Mouse (Mus musculus) liver, adult 2 months (tissue): ENCODE data around the gene Cdk14. TPM values are rescaled to one million over a fixed set of nuclear protein-coding genes. Genes with fewer than 3 reads are reported as not detected.
A peak's percentile ranks its signal among the peaks of the same experiment; 100 is the strongest.

Experiments used
- DNase-seq: peaks from one replicate; pipeline ENCODE4 v3.0.0-alpha.2; 2011; ENCODE audit warnings: low read depth, low spot score; ENCODE audit errors: extremely low read depth
- H3K27ac ChIP-seq: fragments of 200-500 bp; replicated peaks from 2 replicates; pipeline ENCODE4 v1.5.1; 2012; ENCODE audit warnings: low read depth, mild to moderate bottlenecking, control low read depth, inconsistent platforms, low read length; ENCODE audit not compliant: insufficient read depth
- H3K27me3 ChIP-seq: fragments of 200-500 bp; 2 replicates; pipeline ENCODE4 v1.6.1; 2012; ENCODE audit warnings: mild to moderate bottlenecking, moderate library complexity, low read length, inconsistent platforms; ENCODE audit not compliant: control insufficient read depth, insufficient read depth
- H3K36me3 ChIP-seq: fragments of 200-500 bp; 2 replicates; pipeline ENCODE4 v1.6.1; 2012; ENCODE audit warnings: low read length, inconsistent platforms; ENCODE audit not compliant: control insufficient read depth, insufficient read depth
- H3K4me1 ChIP-seq: fragments of 200-500 bp; 2 replicates; pipeline ENCODE4 v1.6.1; 2011; ENCODE audit warnings: low read length; ENCODE audit not compliant: control insufficient read depth, insufficient read depth
- H3K4me3 ChIP-seq: fragments of 200-500 bp; 2 replicates; pipeline ENCODE4 v1.5.1; 2011; ENCODE audit warnings: low read depth, mild to moderate bottlenecking, control low read depth, low read length, moderate library complexity; ENCODE audit not compliant: insufficient read depth
- H3K79me2 ChIP-seq: fragments of 200-500 bp; 2 replicates; pipeline ENCODE4 v1.6.1; 2012; ENCODE audit warnings: inconsistent platforms, mild to moderate bottlenecking, low read length, moderate library complexity; ENCODE audit not compliant: control insufficient read depth, insufficient read depth
- H3K9ac ChIP-seq: fragments of 200-500 bp; 2 replicates; pipeline ENCODE4 v1.6.1; 2012; ENCODE audit warnings: low read depth, mild to moderate bottlenecking, control low read depth, inconsistent platforms, low read length
- CTCF ChIP-seq: fragments of 200-500 bp; IDR thresholded peaks from 2 replicates; pipeline ENCODE4 v1.5.1; 2011; ENCODE audit warnings: low read depth, low read length, control low read depth
- POLR2A ChIP-seq: fragments of 200-500 bp; IDR thresholded peaks from 2 replicates; pipeline ENCODE4 v1.6.1; 2011; ENCODE audit warnings: low read length, control low read depth; ENCODE audit not compliant: insufficient read depth; ENCODE audit errors: extremely low read depth
- WGBS: fragments of 180-500 bp; shearing (Covaris S2); methylation state at CpG from one replicate; pipeline ENCODE4 v1.1.7; 2018; 5-methylcytosine and 5-hydroxymethylcytosine counted together
- polyA plus RNA-seq: library from polyadenylated mRNA; depleted of rRNA; stranded (reverse); fragments of >200 nt; gene quantifications from 2 replicates; pipeline ENCODE4 v1.2.3, GENCODE M21; 2012
- total RNA-seq: library from RNA; depleted of rRNA; stranded (reverse); fragments of >200 nt; gene quantifications from 2 replicates; pipeline ENCODE4 v1.2.3, GENCODE M21; 2014

Cdk14 gene
- total and polyA plus RNA-seq, 2 experiments, result 0.31 to 2.7 TPM

DNA sequence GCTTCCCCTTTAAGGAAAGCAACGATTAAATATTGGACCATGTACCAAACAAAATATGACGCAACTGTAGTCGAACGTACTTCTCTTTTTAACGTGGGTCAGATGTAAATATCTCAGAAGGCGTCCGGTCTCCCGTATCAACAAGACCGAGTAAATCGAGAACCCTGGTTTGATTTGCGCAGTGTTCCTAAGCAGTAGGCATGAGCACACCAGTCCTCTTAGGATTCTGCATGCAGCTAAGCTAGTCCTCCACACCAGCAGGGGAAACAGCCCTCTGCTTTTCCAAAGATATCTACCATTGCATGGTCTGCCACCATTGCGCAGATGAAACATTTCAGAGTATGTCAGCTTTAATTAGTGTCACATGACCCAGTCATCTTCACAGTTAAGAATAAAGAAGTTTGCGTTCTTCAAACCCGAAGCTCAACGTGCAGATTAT, 543.4 kb downstream of the Cdk14 start:
- peaks cover 8% of the 10 kb centered on the region; the same call in 1 of the 2 replicates for H3K27me3 ChIP-seq
- H3K36me3 ChIP-seq, result no peaks in the 10 kb centered on the region
- H3K27ac ChIP-seq, result no peak overlapping the region
- no peak overlapping the region for H3K9ac ChIP-seq
- DNase-seq, result peak; percentile 16
- H3K4me3 ChIP-seq, result no peak overlapping the region
- WGBS, result 57% methylated on average over 15 of the region's 15 CpGs
- no peaks in the 10 kb centered on the region for H3K4me1 ChIP-seq
- H3K79me2 ChIP-seq, result no peaks in the 10 kb centered on the region
- no peak for TF ChIP-seq POLR2A
- no peak for TF ChIP-seq CTCF

DNA sequence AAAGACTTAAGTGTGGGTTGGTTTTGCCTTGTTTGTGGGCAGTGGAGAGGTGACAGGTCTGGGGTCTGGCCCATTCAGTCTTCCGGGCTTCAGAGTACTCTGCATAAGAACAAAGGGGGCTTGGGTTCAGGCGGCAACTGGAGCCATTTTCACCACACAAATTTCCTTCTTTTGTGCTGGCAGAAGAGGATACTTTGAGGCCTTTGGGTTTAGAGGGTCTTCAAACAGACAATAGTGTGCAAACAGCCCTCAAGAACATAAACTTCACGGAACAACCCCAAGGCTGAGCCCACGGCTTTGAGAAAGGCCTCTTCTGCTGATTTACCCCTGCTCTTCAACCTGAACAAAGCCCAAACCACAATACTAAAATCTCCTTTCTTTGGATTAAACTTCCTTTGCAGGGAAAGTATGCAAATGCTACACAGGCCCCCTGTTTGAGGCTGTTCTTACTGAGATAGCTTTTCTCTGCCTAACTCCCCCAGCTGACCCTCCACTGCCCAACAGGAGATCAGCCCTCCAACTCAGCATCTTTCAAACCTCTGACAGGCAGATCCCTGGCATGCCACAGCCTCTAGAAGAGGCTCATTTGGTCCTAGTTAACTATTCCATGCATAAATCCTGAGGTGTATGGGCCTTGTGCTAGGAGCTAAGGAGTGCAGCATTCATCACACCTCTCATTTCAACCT, 549.9 kb downstream of the Cdk14 start:
- Histone ChIP-seq H3K79me2 (no peaks in the 10 kb centered on the region), H3K9ac (no peak overlapping the region), H3K36me3 (no peaks in the 10 kb centered on the region), H3K27me3 (0 out of 2 replicates have a peak, but pooled peaks cover 5% of the 10 kb centered on the region), H3K27ac (no peak overlapping the region), H3K4me3 (no peak overlapping the region), H3K4me1 (no peaks in the 10 kb centered on the region)
- no peak for DNase-seq
- TF ChIP-seq CTCF (no peak), POLR2A (no peak)
- WGBS, result 85% methylated on average over 4 of the region's 4 CpGs

DNA sequence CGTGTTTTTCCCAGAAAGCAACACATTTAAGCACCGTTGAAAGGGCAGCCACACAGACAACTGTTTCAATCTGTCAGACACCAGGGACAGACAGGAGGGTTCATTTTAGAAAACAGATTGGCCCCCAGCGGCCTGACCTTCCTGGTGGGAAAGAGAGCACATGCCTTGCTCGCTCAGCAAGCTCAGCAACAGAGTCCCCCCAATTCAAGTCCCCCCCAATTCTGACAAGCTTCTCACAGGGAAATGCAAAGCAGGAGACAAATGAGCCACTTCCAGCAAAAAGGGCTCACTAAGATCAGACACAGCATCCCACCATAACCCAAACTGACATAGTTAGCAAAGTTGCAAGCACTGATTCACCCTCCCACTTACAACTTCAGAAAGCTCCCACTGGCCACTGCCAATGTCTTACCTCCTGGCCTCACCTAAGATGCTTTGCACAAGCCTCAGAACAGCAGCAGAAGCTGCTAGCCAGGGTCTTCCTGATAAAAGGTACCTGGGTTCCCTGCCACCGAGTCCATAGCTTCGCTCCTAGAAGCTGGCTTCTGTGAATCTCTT, 551.5 kb downstream of the Cdk14 start:
- Histone ChIP-seq H3K4me3 (no peak overlapping the region), H3K27me3 (0 out of 2 replicates have a peak, but pooled peaks cover 2% of the 10 kb centered on the region), H3K27ac (no peak overlapping the region), H3K9ac (no peak overlapping the region), H3K79me2 (no peaks in the 10 kb centered on the region), H3K36me3 (no peaks in the 10 kb centered on the region), H3K4me1 (no peaks in the 10 kb centered on the region)
- WGBS, result 63% methylated on average over 6 of the region's 6 CpGs
- TF ChIP-seq CTCF (no peak), POLR2A (no peak)
- DNase-seq, result no peak

DNA sequence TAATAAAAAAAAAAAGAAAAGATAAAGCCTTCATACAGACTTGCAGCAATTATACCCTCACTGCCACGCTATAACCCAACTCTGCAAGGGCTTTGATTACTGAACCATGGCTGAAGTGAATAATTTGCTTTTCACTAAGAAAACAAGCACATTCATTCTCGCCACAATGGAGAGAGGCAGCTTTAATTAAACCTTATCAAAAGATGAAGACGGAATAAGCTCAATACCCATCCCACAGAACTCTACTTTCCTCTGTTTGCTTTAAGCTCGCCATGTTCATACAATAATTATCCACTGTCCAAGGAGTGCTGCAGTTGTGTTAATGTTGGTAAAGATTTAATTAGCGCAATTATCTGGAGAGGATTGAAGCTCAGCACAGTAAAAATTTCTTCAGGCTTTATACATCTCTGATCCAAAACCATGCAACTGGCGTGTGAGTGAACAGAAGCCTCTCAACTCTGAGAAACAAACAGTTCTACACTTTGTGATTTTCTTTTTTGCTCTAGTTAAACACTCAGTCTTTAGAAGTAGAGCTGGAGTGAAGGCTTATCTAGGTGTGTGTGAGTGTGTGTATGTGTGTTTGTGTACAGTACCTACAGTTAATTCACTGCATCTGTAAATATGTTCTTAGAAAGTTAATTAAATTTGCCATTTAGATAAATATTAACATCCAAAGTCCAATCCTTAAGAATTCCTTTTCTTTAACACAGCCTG, 552.1 kb downstream of the Cdk14 start:
- Histone ChIP-seq H3K27me3 (0 out of 2 replicates have a peak, but pooled peaks cover 2% of the 10 kb centered on the region), H3K79me2 (no peaks in the 10 kb centered on the region), H3K27ac (no peak overlapping the region), H3K4me3 (no peak overlapping the region), H3K9ac (no peak overlapping the region), H3K4me1 (no peaks in the 10 kb centered on the region), H3K36me3 (no peaks in the 10 kb centered on the region)
- TF ChIP-seq POLR2A (no peak), CTCF (no peak)
- WGBS, result 92% methylated on average over 6 of the region's 6 CpGs
- DNase-seq, result no peak

DNA sequence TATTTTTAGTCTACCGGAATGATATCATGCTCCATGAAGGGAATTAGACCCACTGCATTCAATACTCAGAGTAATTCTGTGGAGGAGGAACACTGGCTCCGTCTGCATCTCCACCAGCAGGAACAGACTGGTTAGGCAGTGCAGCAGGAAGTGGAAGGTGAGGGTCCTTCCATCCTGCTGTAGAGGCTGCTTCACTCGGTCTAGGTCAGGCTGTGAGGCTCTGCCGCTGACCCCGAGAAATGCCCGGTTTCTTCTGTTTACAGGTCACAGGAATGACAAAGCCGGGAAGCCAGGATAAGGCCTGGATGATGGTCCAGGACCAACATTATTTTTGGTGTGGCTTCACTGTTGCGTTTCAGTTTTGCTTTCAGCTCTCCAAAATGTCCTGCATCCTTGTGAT, 553.2 kb downstream of the Cdk14 start:
- Histone ChIP-seq H3K4me1 (no peaks in the 10 kb centered on the region), H3K9ac (no peak overlapping the region), H3K79me2 (no peaks in the 10 kb centered on the region), H3K4me3 (no peak overlapping the region), H3K27ac (no peak overlapping the region), H3K27me3 (0 out of 2 replicates have a peak, but pooled peaks cover 2% of the 10 kb centered on the region), H3K36me3 (no peaks in the 10 kb centered on the region)
- WGBS, result 87% methylated on average over 8 of the region's 8 CpGs
- no peak for DNase-seq
- no peak for TF ChIP-seq CTCF
- TF ChIP-seq POLR2A, result no peak

DNA sequence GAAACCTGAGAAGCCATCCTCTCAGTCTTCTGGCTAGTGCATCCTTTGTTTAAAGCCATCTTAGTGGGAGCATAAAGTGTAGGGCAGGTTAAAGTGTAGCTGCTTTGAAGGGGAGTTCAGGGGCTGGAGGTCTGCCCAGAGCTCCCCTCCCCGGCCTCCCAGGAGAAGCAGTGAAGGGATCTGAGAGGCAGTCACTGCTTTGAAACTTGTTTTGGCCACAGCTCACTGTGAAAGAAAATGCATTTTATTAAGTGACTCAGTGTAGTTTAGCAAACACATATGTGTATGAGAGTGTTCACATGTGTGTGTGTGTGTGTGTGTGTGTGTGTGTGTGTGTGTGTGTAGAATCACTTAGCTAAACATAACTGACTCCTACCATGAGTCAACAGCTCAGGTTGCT, 554.0 kb downstream of the Cdk14 start:
- Histone ChIP-seq H3K4me3 (no peak overlapping the region), H3K9ac (no peak overlapping the region), H3K36me3 (no peaks in the 10 kb centered on the region), H3K27me3 (0 out of 2 replicates have a peak, but pooled peaks cover 2% of the 10 kb centered on the region), H3K27ac (no peak overlapping the region), H3K4me1 (no peaks in the 10 kb centered on the region), H3K79me2 (no peaks in the 10 kb centered on the region)
- 89% methylated on average over 1 of the region's 1 CpGs for WGBS
- no peak for DNase-seq
- TF ChIP-seq POLR2A (no peak), CTCF (no peak)
